Mouse (Mus musculus) ES-Bruce4 (cell line): ENCODE measurements around the gene Dot1l.

Experiments used
- CTCF ChIP-seq: IDR thresholded peaks from one replicate; pipeline ENCODE4 v1.8.1; 2011; ENCODE audit warnings: low read depth, low read length
- POLR2A ChIP-seq: IDR thresholded peaks from one replicate; pipeline ENCODE4 v1.8.1; 2011; ENCODE audit warnings: low read length; ENCODE audit not compliant: insufficient read depth

DNA sequence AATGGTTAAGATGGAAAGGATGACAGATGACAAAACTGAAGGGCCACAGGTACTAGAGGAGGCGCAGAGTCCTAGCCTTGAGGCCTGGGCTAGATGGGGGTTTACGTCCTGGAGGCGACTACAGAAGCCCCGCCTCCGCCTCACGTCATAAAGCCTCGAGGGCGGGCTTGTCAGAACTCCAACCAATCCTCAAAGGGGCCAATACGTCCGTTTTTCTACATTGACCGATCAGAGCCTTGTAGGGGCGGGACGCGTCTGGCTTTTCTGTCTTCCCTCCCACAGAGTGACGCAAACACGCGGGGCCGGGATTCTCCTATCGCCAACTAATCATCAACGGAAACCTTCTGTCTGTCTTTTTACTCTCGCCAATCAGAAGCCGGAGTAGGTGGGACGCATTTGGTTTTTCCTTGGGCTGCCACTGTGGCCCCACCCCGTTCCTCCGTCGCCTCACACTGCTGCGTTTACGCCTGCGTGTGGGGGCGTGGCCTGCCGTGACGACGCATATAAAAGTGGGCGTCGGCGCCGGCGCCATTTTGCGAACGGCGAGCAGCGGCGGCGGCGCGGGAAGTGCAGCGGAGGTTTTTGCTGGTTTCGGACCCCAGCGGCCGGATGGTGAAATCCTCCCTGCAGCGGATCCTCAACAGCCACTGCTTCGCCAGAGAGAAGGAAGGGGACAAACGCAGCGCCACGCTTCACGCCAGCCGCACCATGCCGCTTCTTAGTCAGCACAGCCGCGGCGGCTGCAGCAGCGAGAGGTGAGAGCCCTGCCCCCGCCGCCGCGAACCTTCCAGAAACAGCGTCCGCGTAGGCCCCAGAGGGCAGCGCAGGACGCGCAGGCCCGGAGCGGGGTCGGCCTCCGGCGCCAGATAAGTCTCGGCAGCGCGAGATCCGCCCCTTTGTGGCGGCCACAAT, 71.4 kb downstream of the Dot1l start, which contains the start of gene Oaz1:
- TF ChIP-seq CTCF: no peak
- TF ChIP-seq POLR2A: peak; percentile 76
